Mouse (Mus musculus) limb, embryonic 12.5 days (tissue): ENCODE data around the gene Rab12. TPM values are rescaled to one million over a fixed set of nuclear protein-coding genes. Genes with fewer than 3 reads are reported as not detected.

Experiments used
- ATAC-seq: fragments of 200-750 bp; cut with Nextera tagmentation; 2 replicates; pipeline ENCODE4 v1.8.0; 2017; ENCODE audit warnings: low read depth, moderate TSS enrichment; ENCODE audit not compliant: insufficient number of reproducible peaks, insufficient read depth, low FRiP score, low TSS enrichment
- H3K27ac ChIP-seq: fragments of 300-500 bp; sonication (generic); 2 replicates; pipeline ENCODE4 v1.5.1; 2016; ENCODE audit warnings: mild to moderate bottlenecking, moderate library complexity
- H3K27me3 ChIP-seq: fragments of 300-500 bp; sonication (generic); 2 replicates; pipeline ENCODE4 v1.6.1; 2016; ENCODE audit warnings: mild to moderate bottlenecking, moderate library complexity
- H3K36me3 ChIP-seq: fragments of 300-500 bp; sonication (generic); 2 replicates; pipeline ENCODE4 v1.6.1; 2016; ENCODE audit warnings: mild to moderate bottlenecking, moderate library complexity
- H3K4me1 ChIP-seq: fragments of 300-500 bp; sonication (generic); replicated peaks from 2 replicates; pipeline ENCODE4 v1.6.1; 2016
- H3K4me2 ChIP-seq: fragments of 300-500 bp; sonication (generic); 2 replicates; pipeline ENCODE4 v1.6.1; 2016; ENCODE audit warnings: mild to moderate bottlenecking, moderate library complexity
- H3K4me3 ChIP-seq: fragments of 300-500 bp; sonication (generic); replicated peaks from 2 replicates; pipeline ENCODE4 v1.5.1; 2016; ENCODE audit warnings: mild to moderate bottlenecking
- H3K9ac ChIP-seq: fragments of 300-500 bp; sonication (generic); replicated peaks from 2 replicates; pipeline ENCODE4 v1.6.1; 2016; ENCODE audit warnings: mild to moderate bottlenecking, moderate library complexity
- H3K9me3 ChIP-seq: fragments of 300-500 bp; sonication (generic); 2 replicates; pipeline ENCODE4 v1.6.1; 2016; ENCODE audit warnings: mild to moderate bottlenecking, moderate library complexity
- WGBS: fragments of 180-500 bp; shearing (Covaris S2); methylation state at CpG from one replicate; pipeline ENCODE4 v1.1.7; 2016; 5-methylcytosine and 5-hydroxymethylcytosine counted together
- polyA plus RNA-seq: library from polyadenylated mRNA; unstranded; fragments of >200 nt; fragmentation: Nextera tagmentation; extraction: Ambion mirVana; gene quantifications from 2 replicates; pipeline ENCODE4 v1.2.1, GENCODE M21; 2016

Gene Rab12
- polyA plus RNA-seq, 1 experiment from 2014 or later: 48.0 TPM

- H3K4me2 ChIP-seq: peak overlapping the region; percentile 94
- H3K27ac ChIP-seq: no peak overlapping the region
- peak overlapping the region; percentile 81 for H3K4me3 ChIP-seq
- H3K9me3 ChIP-seq: no peaks in the 10 kb centered on the region
- peak overlapping the region; percentile 86 for H3K9ac ChIP-seq
- H3K4me1 ChIP-seq: peaks cover 39% of the 10 kb centered on the region
- H3K36me3 ChIP-seq: no peaks in the 10 kb centered on the region
- H3K27me3 ChIP-seq: peaks cover 41% of the 10 kb centered on the region
- ATAC-seq: no peak
- 2% methylated on average over 13 of the region's 13 CpGs for WGBS
These were observed 71.6 kb downstream of the Rab12 start for GRCm38 (mm10) chr17:66447978-66448377.

GRCm38 (mm10) chr17:66447007-66447312 is 72.6 kb downstream of the Rab12 start:
- Histone ChIP-seq H3K4me3 (peak overlapping the region; percentile 81), H3K36me3 (no peaks in the 10 kb centered on the region), H3K9me3 (no peaks in the 10 kb centered on the region), H3K4me2 (peak overlapping the region; percentile 94), H3K4me1 (peaks cover 39% of the 10 kb centered on the region), H3K27ac (no peak overlapping the region), H3K27me3 (peaks cover 37% of the 10 kb centered on the region), H3K9ac (no peak overlapping the region)
- WGBS: 34% methylated on average over 7 of the region's 7 CpGs
- no peak for ATAC-seq

DNA sequence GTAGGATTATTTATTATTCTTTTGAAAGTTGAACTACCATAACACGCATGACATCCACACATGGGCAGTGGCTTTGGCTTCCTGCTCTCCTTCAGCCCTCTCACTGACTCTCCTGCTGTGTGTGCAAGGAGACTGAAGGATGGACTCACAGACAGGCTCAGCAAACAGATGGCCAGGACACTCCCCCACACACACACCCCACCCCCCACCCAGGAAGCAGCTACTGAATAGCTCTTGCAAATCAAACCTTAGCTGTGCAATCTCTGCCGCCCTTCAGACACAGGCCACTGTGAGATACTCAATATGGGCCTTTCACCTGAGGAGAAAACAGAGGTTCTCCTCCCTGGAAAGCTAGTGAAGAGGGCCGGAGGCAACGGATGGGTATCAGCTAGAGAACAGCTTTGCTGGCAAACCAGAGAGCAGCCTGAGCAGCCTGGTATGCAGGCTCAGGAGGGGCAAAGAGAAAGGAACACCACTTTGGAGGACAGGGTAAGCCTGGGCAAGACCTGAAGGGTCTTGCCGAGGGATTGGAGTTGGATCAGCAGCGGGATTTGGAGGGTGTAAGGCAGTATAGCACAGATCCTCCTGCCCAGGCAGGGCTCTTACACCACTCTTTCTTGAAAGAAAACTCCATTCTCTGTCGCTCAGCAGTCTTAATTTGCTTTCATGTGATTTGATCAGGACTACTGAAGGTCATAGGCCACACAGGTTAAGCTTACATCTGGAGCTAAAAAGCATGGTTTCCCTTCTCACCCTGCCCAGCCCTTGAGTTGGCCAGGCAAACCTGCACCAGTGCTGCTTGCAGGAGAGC is 73.1 kb downstream of the Rab12 start:
- Histone ChIP-seq H3K4me2 (peak overlapping the region; percentile 94), H3K9me3 (no peaks in the 10 kb centered on the region), H3K36me3 (no peaks in the 10 kb centered on the region), H3K9ac (no peak overlapping the region), H3K27ac (no peak overlapping the region), H3K27me3 (peaks cover 35% of the 10 kb centered on the region), H3K4me3 (peak overlapping the region; percentile 12; the same call in 1 of the 2 replicates), H3K4me1 (peaks cover 39% of the 10 kb centered on the region)
- ATAC-seq: no peak
- 44% methylated on average over 7 of the region's 7 CpGs for WGBS

Other genes with a start within 250 kb of the Rab12 start
- 4.8 and 5.3 TPM in 2 replicates for gene Mtcl1, start 70.0 kb downstream of the Rab12 start, polyA plus RNA-seq
- gene Themis3, start 74.9 kb upstream of the Rab12 start, polyA plus RNA-seq: not detected in 2 replicates